In the genomic region with DNA sequence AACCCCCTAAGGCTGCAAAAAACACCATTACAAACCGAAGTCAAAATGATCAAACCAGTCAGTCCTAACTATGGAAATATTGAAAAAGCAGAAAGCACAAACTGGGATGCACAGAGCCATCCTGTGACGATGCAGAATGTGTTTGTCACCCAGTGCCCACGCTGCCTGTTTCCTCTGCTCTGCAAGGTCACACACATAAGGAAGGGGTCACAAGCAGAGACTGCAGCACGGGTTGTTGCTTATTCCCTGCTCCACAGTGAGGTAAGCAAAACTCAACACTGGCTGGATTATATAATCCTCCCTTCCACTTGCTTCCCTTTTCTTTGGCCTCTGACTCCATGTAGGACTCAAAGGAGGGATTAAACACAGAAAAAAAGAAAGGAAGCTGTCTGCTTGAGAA, we compare ENCODE assay signal across 8 mouse cellular contexts. TPM values are rescaled to one million over a fixed set of nuclear protein-coding genes. Genes with fewer than 3 reads are reported as not detected.
DNase-seq lines count a peak whose midpoint lies in the region; ATAC-seq and TF ChIP-seq lines count a peak whose summit lies in the region.
"Had no signal": no experiment of that assay in that cellular context is flagged by ENCODE, and none has a peak within 500 bp of the region (broad histone marks: within the 10 kb centered on the region; RNA-seq: fewer than 3 reads in every experiment).

No protein-coding gene starts in this region.

- H3K4me1 ChIP-seq in heart, postnatal 0 days (ENCODE audit: control insufficient read depth, insufficient read depth): peaks cover 53% of the 10 kb centered on the region
- peaks cover 36% of the 10 kb centered on the region for H3K4me1 ChIP-seq in midbrain, embryonic 15.5 days
- peaks cover 37% of the 10 kb centered on the region for H3K4me1 ChIP-seq in midbrain, embryonic 13.5 days (replicated peaks)
- H3K4me1 ChIP-seq in liver, embryonic 11.5 days (replicated peaks; ENCODE audit: control insufficient read depth, insufficient read depth, low read length): peaks cover 37% of the 10 kb centered on the region
- peaks cover 6% of the 10 kb centered on the region; the same call in 1 of the 2 replicates for H3K4me1 ChIP-seq in stomach, postnatal 0 days (replicated peaks; ENCODE audit: control insufficient read depth, insufficient read depth)

- H3K9ac ChIP-seq in heart, postnatal 0 days (replicated peaks; ENCODE audit: low read depth, low read length): 0 out of 2 replicates have a peak overlapping the region, but pooled peaks have one; percentile 16
- no peak overlapping the region for H3K9ac ChIP-seq in midbrain, embryonic 15.5 days
- H3K9ac ChIP-seq in midbrain, embryonic 13.5 days (replicated peaks): no peak overlapping the region
- 0 out of 2 replicates have a peak overlapping the region, but pooled peaks have one; percentile 28 for H3K9ac ChIP-seq in liver, embryonic 11.5 days (ENCODE audit: low read depth, low read length)
- H3K9ac ChIP-seq in stomach, postnatal 0 days (ENCODE audit: low read length): no peak overlapping the region

- H3K4me3 ChIP-seq in heart, postnatal 0 days (ENCODE audit: low read depth, low read length): 0 out of 2 replicates have a peak overlapping the region, but pooled peaks have one; percentile 100
- H3K4me3 ChIP-seq in midbrain, embryonic 15.5 days: no peak overlapping the region
- H3K4me3 ChIP-seq in midbrain, embryonic 13.5 days (replicated peaks): no peak overlapping the region
- no peak overlapping the region for H3K4me3 ChIP-seq in liver, embryonic 11.5 days (ENCODE audit: low read depth, low read length)
- H3K4me3 ChIP-seq in stomach, postnatal 0 days (ENCODE audit: low read depth, low read length): peak overlapping the region; percentile 100; the same call in 1 of the 2 replicates

- H3K9me3 ChIP-seq in heart, postnatal 0 days (replicated peaks; ENCODE audit: control insufficient read depth, low read length): no peaks in the 10 kb centered on the region
- no peaks in the 10 kb centered on the region for H3K9me3 ChIP-seq in midbrain, embryonic 15.5 days
- H3K9me3 ChIP-seq in midbrain, embryonic 13.5 days: no peaks in the 10 kb centered on the region
- no peaks in the 10 kb centered on the region for H3K9me3 ChIP-seq in liver, embryonic 11.5 days (ENCODE audit: control insufficient read depth, low read length)
- no peaks in the 10 kb centered on the region for H3K9me3 ChIP-seq in stomach, postnatal 0 days (ENCODE audit: control insufficient read depth, low read length)

- intact Hi-C loops in heart, postnatal 14 days (cut with DNase I): loop anchor here (5.0 kb wide), 1 partner anchor 126 kb away; no protein-coding TSS in a partner anchor

- no peak for TF ChIP-seq EP300 in heart, postnatal 0 days (IDR thresholded peaks at IDR 0.05; ENCODE audit: low read depth)
- TF ChIP-seq EP300 in stomach, postnatal 0 days (optimal IDR thresholded peaks at IDR 0.05): no peak

- H3K36me3 ChIP-seq in heart, postnatal 0 days (replicated peaks; ENCODE audit: control insufficient read depth, insufficient read depth, low read length): peaks cover 35% of the 10 kb centered on the region
- H3K36me3 ChIP-seq in midbrain, embryonic 15.5 days (replicated peaks): peaks cover 6% of the 10 kb centered on the region; the same call in 1 of the 2 replicates
- peaks cover 6% of the 10 kb centered on the region; the same call in 1 of the 2 replicates for H3K36me3 ChIP-seq in midbrain, embryonic 13.5 days
- peaks cover 4% of the 10 kb centered on the region; the same call in 1 of the 2 replicates for H3K36me3 ChIP-seq in liver, embryonic 11.5 days (ENCODE audit: control insufficient read depth, insufficient read depth, low read length)
- peaks cover 8% of the 10 kb centered on the region; the same call in 1 of the 2 replicates for H3K36me3 ChIP-seq in stomach, postnatal 0 days (ENCODE audit: control insufficient read depth, insufficient read depth, low read length)

- peak overlapping the region; percentile 74 for H3K27ac ChIP-seq in heart, postnatal 0 days (ENCODE audit: low read depth)
- no peak overlapping the region for H3K27ac ChIP-seq in midbrain, embryonic 15.5 days
- no peak overlapping the region for H3K27ac ChIP-seq in midbrain, embryonic 13.5 days
- H3K27ac ChIP-seq in liver, embryonic 11.5 days (ENCODE audit: low read depth, low read length): no peak overlapping the region
- H3K27ac ChIP-seq in stomach, postnatal 0 days (replicated peaks): no peak overlapping the region

- ATAC-seq in heart, postnatal 0 days (ENCODE audit: insufficient read depth, low read depth): no peak
- ATAC-seq in midbrain, embryonic 15.5 days (replicated peaks): no peak
- no peak for ATAC-seq in midbrain, embryonic 13.5 days
- no peak for ATAC-seq in liver, embryonic 11.5 days (replicated peaks; ENCODE audit: low FRiP score)
- no peak for ATAC-seq in stomach, postnatal 0 days (ENCODE audit: low FRiP score, low TSS enrichment)

- WGBS in heart, postnatal 0 days: 27% methylated on average over 4 of the region's 4 CpGs
- 61% methylated on average over 4 of the region's 4 CpGs for WGBS in midbrain, embryonic 15.5 days
- WGBS in midbrain, embryonic 13.5 days: 61% methylated on average over 4 of the region's 4 CpGs
- 59% methylated on average over 4 of the region's 4 CpGs for WGBS in liver, embryonic 11.5 days
- WGBS in stomach, postnatal 0 days: 51% methylated on average over 4 of the region's 4 CpGs

- H3K27me3 ChIP-seq in heart, postnatal 0 days (ENCODE audit: control insufficient read depth, insufficient read depth, low read length): no peaks in the 10 kb centered on the region
- no peaks in the 10 kb centered on the region for H3K27me3 ChIP-seq in midbrain, embryonic 15.5 days (replicated peaks)
- no peaks in the 10 kb centered on the region for H3K27me3 ChIP-seq in midbrain, embryonic 13.5 days
- no peaks in the 10 kb centered on the region for H3K27me3 ChIP-seq in liver, embryonic 11.5 days (replicated peaks; ENCODE audit: control insufficient read depth, insufficient read depth, low read length)
- no peaks in the 10 kb centered on the region for H3K27me3 ChIP-seq in stomach, postnatal 0 days (ENCODE audit: control insufficient read depth, insufficient read depth, low read length)

- peak overlapping the region; percentile 74 for H3K4me2 ChIP-seq in heart, postnatal 0 days (ENCODE audit: low read depth, low read length)
- peak overlapping the region; percentile 58; the same call in 1 of the 2 replicates for H3K4me2 ChIP-seq in midbrain, embryonic 15.5 days
- no peak overlapping the region for H3K4me2 ChIP-seq in midbrain, embryonic 13.5 days (replicated peaks)
- H3K4me2 ChIP-seq in liver, embryonic 11.5 days: peak overlapping the region; percentile 23
- H3K4me2 ChIP-seq in stomach, postnatal 0 days (replicated peaks; ENCODE audit: low read depth): peak overlapping the region; percentile 54; the same call in 1 of the 2 replicates

- DNase-seq in heart, postnatal 0 days (ENCODE audit: low spot score): peak; percentile 49
- DNase-seq in heart, postnatal 14 days: no peak
- no peak for DNase-seq in liver, embryonic 11.5 days (ENCODE audit: low spot score)
- DNase-seq in stomach, postnatal 0 days (ENCODE audit: low spot score): no peak
- DNase-seq in spleen, postnatal 36 days (ENCODE audit: low spot score in 2 of 2): no peak
- DNase-seq: kidney, adult 11 months had no signal

- TF ChIP-seq CTCF in heart, postnatal 0 days (IDR thresholded peaks at IDR 0.05; ENCODE audit: low read depth): no peak
- no peak for TF ChIP-seq CTCF in stomach, postnatal 0 days (IDR thresholded peaks at IDR 0.05; ENCODE audit: low read depth)

RNA-seq across cellular contexts. Expression of a gene that starts 3.5 kb away (rescaled TPM):
- total RNA-seq in heart, postnatal 0 days (2014; rRNA removed; ENCODE audit: low replicate concordance): 388 and 470 TPM in 2 replicates
- polyA plus RNA-seq in heart, postnatal 0 days (2015; fragmentation: Nextera tagmentation; extraction: Ambion mirVana): 907 and 943 TPM in 2 replicates
- total RNA-seq in heart, postnatal 14 days (2021): 100 to 1,000 TPM; 584 to 674 TPM
- 590 and 626 TPM in 2 replicates for polyA plus RNA-seq in midbrain, embryonic 15.5 days (2015; fragmentation: Nextera tagmentation; extraction: Ambion mirVana)
- polyA plus RNA-seq in midbrain, embryonic 13.5 days (2015; fragmentation: Nextera tagmentation; extraction: Ambion mirVana): 442 and 449 TPM in 2 replicates
- 516 and 518 TPM in 2 replicates for polyA plus RNA-seq in liver, embryonic 11.5 days (2014; fragmentation: Nextera tagmentation; extraction: Ambion mirVana)
- polyA plus RNA-seq in stomach, postnatal 0 days (2015; fragmentation: Nextera tagmentation; extraction: Ambion mirVana): 1,381 and 1,408 TPM in 2 replicates

RNA-seq across cellular contexts. Expression of a gene that starts 55.9 kb away (rescaled TPM):
- total RNA-seq in heart, postnatal 0 days (2014; rRNA removed; ENCODE audit: low replicate concordance): 7.7 and 12.3 TPM in 2 replicates
- polyA plus RNA-seq in heart, postnatal 0 days (2015; fragmentation: Nextera tagmentation; extraction: Ambion mirVana): 9.1 and 10.5 TPM in 2 replicates
- total RNA-seq in heart, postnatal 14 days (2021): 10 to 100 TPM; 20.0 to 23.8 TPM
- 28.0 and 30.2 TPM in 2 replicates for polyA plus RNA-seq in midbrain, embryonic 15.5 days (2015; fragmentation: Nextera tagmentation; extraction: Ambion mirVana)
- polyA plus RNA-seq in midbrain, embryonic 13.5 days (2015; fragmentation: Nextera tagmentation; extraction: Ambion mirVana): 21.2 and 22.3 TPM in 2 replicates
- polyA plus RNA-seq in liver, embryonic 11.5 days (2014; fragmentation: Nextera tagmentation; extraction: Ambion mirVana): 22.3 and 25.1 TPM in 2 replicates
- polyA plus RNA-seq in stomach, postnatal 0 days (2015; fragmentation: Nextera tagmentation; extraction: Ambion mirVana): 13.8 and 15.4 TPM in 2 replicates

Comparison
In these comparisons a context has a peak if more than half of its experiments do, and no peak if none do; other contexts are left out.
1. H3K4me3 ChIP-seq: peak in heart, postnatal 0 days (single experiment) and stomach, postnatal 0 days (single experiment); none in midbrain, embryonic 15.5 days (single experiment), midbrain, embryonic 13.5 days (single experiment) and liver, embryonic 11.5 days (single experiment).
2. H3K9ac ChIP-seq: peak in heart, postnatal 0 days (single experiment) and liver, embryonic 11.5 days (single experiment); none in midbrain, embryonic 15.5 days (single experiment), midbrain, embryonic 13.5 days (single experiment) and stomach, postnatal 0 days (single experiment).